Mouse (Mus musculus) small intestine, adult 2 months (tissue): ENCODE data around the gene Plaa.

Experiments
- CTCF ChIP-seq: fragments of 200-500 bp; IDR thresholded peaks from 2 replicates; pipeline ENCODE4 v1.5.1; 2012; ENCODE audit warnings: low read depth, mild to moderate bottlenecking, control low read depth, inconsistent platforms, low read length, moderate library complexity, mixed read lengths; ENCODE audit not compliant: insufficient replicate concordance, insufficient read length; ENCODE audit errors: extremely low read depth
- POLR2A ChIP-seq: fragments of 200-500 bp; IDR thresholded peaks from 2 replicates; pipeline ENCODE4 v1.6.1; 2012; ENCODE audit warnings: low read depth, mild to moderate bottlenecking, control low read depth, inconsistent platforms, low read length, moderate library complexity

GRCm38 (mm10) chr4:94572677-94573076 is 30.4 kb downstream of the Plaa start:
- TF ChIP-seq CTCF, result no peak
- no peak for TF ChIP-seq POLR2A
